Mouse (Mus musculus): ENCODE measurements around the gene Sh3rf3. TPM values are rescaled to one million over a fixed set of nuclear protein-coding genes. Genes with fewer than 3 reads are reported as not detected.

The Sh3rf3 gene
- polyA plus RNA-seq, 1 experiment, result 6.0 TPM

DNA sequence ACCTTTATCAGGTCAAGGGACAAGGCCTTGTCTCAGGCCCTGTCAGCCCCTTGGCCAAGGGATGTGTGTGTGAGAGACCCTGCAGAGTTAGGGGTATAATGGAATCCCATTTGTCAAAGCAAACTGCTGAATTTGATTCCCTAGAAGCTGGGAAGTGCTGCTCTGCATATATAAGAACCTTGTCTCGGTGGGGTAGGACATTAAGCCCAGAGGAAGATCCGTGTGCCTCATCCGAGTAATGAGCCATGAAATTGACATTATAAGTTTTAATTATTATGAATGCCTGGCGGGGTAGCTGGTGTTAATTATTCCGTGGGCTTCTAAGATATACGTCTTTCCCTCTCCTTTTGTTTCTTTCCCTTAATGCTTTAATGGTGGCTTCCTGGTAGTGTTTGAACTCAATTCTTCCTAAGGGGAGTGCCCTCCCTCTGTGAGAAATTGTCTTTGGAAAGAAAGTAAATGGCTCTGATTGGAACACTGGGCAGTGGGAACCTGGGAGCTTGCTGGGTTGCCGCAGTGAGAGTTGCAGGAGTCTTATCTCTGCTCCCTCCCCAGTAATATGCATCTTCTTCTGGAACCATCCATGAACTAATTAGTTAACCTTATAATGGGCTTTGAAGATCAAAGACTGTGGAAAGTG, 166.3 kb downstream of the Sh3rf3 start:
- H3K4me1 ChIP-seq (replicated peaks; ENCODE audit: control insufficient read depth, insufficient read depth, low read length), result no peaks in the 10 kb centered on the region
- WGBS, result 92% methylated on average over 7 of the region's 7 CpGs
- no peak overlapping the region for H3K4me3 ChIP-seq (ENCODE audit: control insufficient read depth, insufficient read depth, low read length)
- H3K27ac ChIP-seq (ENCODE audit: control insufficient read depth, insufficient read depth, low read length), result no peak overlapping the region
- no peaks in the 10 kb centered on the region for H3K36me3 ChIP-seq (ENCODE audit: control insufficient read depth, insufficient read depth, low read length)
- no peak for DNase-seq
- TF ChIP-seq POLR2A (IDR thresholded peaks at IDR 0.05; ENCODE audit: control insufficient read depth, extremely low read depth, insufficient read depth, low read length, poor library complexity) (no peak), CTCF (IDR thresholded peaks at IDR 0.05; ENCODE audit: borderline replicate concordance, control insufficient read depth, extremely low read depth, insufficient read depth, low read length, poor library complexity) (no peak)
- no peaks in the 10 kb centered on the region for H3K27me3 ChIP-seq (ENCODE audit: control insufficient read depth, insufficient read depth, low read length)

DNA sequence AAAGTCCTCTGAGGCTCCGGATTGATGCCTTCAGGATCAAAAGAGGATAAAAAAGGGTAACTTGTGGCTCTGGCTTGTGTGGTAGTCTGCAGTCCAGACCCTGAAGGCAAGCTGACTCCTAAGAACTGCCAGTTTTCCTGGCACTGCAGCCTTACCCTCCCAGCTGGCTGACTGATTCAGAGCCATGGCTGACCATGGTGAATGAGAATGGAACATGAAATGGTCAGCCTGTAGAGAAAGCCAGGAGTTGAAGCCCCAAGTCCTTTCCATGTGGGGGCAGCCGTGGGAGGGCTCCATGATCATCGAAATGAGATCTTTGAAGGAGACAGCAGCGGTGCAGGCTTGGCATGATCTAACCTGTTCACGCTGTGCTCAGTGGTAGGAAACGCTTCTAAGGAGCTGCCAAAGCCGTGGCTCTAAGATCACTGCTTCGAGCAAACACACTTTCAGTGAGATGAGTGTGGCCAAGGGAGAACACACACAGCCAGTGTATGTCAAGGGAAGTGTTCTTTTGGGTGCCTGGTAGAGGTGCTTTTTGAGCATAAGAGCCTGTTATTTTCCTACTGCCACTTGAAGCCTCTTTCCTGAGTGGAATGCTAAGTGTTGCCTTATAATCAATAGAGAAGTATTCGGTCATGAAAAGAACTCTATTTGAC, 168.6 kb downstream of the Sh3rf3 start:
- H3K4me3 ChIP-seq (ENCODE audit: control insufficient read depth, insufficient read depth, low read length), result no peak overlapping the region
- no peak overlapping the region for H3K27ac ChIP-seq (ENCODE audit: control insufficient read depth, insufficient read depth, low read length)
- no peaks in the 10 kb centered on the region for H3K4me1 ChIP-seq (replicated peaks; ENCODE audit: control insufficient read depth, insufficient read depth, low read length)
- TF ChIP-seq POLR2A (IDR thresholded peaks at IDR 0.05; ENCODE audit: control insufficient read depth, extremely low read depth, insufficient read depth, low read length, poor library complexity) (no peak), CTCF (IDR thresholded peaks at IDR 0.05; ENCODE audit: borderline replicate concordance, control insufficient read depth, extremely low read depth, insufficient read depth, low read length, poor library complexity) (no peak)
- no peaks in the 10 kb centered on the region for H3K27me3 ChIP-seq (ENCODE audit: control insufficient read depth, insufficient read depth, low read length)
- H3K36me3 ChIP-seq (ENCODE audit: control insufficient read depth, insufficient read depth, low read length), result no peaks in the 10 kb centered on the region
- DNase-seq, result no peak
- 91% methylated on average over 9 of the region's 9 CpGs for WGBS

DNA sequence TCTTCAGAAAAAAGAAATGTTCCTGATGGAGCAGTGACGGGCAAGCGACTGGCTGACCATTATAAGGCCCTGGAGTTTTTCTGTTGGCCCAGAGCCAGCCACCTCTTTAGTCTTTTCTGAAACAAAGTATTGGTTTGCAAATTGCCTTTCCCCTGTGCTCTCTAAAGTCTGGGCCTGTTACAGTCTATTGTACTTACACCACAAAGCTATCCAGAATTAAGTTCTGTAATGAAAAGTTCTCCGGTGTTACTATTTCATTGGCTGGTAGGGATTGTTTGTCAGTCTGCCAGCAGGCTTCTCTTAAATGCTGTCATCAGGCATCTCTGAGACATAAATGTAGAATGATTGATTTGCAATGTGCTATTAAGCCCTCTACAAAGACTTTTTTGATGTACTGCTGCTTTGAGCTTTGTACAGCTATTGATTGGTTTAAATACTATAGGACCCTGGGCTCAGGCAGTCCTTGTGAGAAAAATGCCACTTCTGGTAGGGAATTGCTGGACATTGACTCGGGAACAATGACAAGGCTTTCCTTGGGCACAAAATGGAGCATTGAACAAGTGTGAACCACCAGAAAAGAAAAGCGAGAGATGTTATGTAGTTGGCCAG, 169.5 kb downstream of the Sh3rf3 start:
- DNase-seq, result no peak
- Histone ChIP-seq H3K36me3 (ENCODE audit: control insufficient read depth, insufficient read depth, low read length) (no peaks in the 10 kb centered on the region), H3K27me3 (ENCODE audit: control insufficient read depth, insufficient read depth, low read length) (no peaks in the 10 kb centered on the region), H3K4me3 (ENCODE audit: control insufficient read depth, insufficient read depth, low read length) (no peak overlapping the region), H3K4me1 (replicated peaks; ENCODE audit: control insufficient read depth, insufficient read depth, low read length) (no peaks in the 10 kb centered on the region), H3K27ac (ENCODE audit: control insufficient read depth, insufficient read depth, low read length) (no peak overlapping the region)
- no peak for TF ChIP-seq POLR2A (IDR thresholded peaks at IDR 0.05; ENCODE audit: control insufficient read depth, extremely low read depth, insufficient read depth, low read length, poor library complexity)
- no peak for TF ChIP-seq CTCF (IDR thresholded peaks at IDR 0.05; ENCODE audit: borderline replicate concordance, control insufficient read depth, extremely low read depth, insufficient read depth, low read length, poor library complexity)
- 91% methylated on average over 5 of the region's 5 CpGs for WGBS

DNA sequence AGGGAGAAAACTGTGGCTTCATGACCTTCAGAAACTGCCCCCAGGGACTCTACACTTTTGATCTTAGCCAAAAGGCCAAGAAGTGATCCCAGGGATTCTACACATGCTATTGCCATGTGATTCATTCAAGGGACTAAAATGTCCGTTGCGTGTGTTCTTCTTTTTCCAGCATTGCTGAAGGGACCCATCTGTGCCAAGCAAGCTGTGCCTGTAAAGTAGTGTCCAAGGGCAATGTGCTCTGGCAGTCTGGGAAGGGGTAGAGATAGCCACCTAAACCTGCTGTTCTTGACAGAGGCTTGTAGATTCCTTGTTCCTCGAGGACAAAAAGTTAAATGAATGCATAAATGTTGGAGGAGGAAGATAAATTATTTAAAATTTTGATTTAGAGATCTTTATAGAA, 178.5 kb downstream of the Sh3rf3 start:
- H3K36me3 ChIP-seq (ENCODE audit: control insufficient read depth, insufficient read depth, low read length), result no peaks in the 10 kb centered on the region
- 87% methylated on average over 3 of the region's 3 CpGs for WGBS
- DNase-seq, result no peak
- no peak for TF ChIP-seq CTCF (IDR thresholded peaks at IDR 0.05; ENCODE audit: borderline replicate concordance, control insufficient read depth, extremely low read depth, insufficient read depth, low read length, poor library complexity)
- TF ChIP-seq POLR2A (IDR thresholded peaks at IDR 0.05; ENCODE audit: control insufficient read depth, extremely low read depth, insufficient read depth, low read length, poor library complexity), result no peak
- no peaks in the 10 kb centered on the region for H3K27me3 ChIP-seq (ENCODE audit: control insufficient read depth, insufficient read depth, low read length)
- H3K4me1 ChIP-seq (replicated peaks; ENCODE audit: control insufficient read depth, insufficient read depth, low read length), result no peaks in the 10 kb centered on the region
- no peak overlapping the region for H3K27ac ChIP-seq (ENCODE audit: control insufficient read depth, insufficient read depth, low read length)
- H3K4me3 ChIP-seq (ENCODE audit: control insufficient read depth, insufficient read depth, low read length), result no peak overlapping the region

DNA sequence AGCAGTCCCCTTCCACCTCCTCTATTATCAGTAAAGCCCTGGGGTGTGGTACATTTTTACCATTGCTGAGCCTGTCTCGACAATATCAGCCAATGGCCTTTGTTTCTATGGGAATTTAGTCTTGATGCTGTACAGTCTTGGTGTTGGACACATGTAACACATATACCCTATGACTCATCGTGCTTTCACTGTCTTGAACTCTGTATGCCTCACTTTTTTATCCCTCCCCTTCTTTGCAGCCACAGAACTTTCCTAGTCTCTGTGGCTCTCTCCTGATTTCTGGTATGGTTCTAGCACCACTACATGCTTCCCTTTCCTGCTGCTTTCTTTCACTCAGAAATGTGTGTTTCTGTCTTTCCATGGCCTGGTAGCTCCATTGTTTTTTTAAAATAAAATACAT, 181.6 kb downstream of the Sh3rf3 start:
- 72% methylated on average over 2 of the region's 2 CpGs for WGBS
- no peak for DNase-seq
- no peak for TF ChIP-seq CTCF (IDR thresholded peaks at IDR 0.05; ENCODE audit: borderline replicate concordance, control insufficient read depth, extremely low read depth, insufficient read depth, low read length, poor library complexity)
- TF ChIP-seq POLR2A (IDR thresholded peaks at IDR 0.05; ENCODE audit: control insufficient read depth, extremely low read depth, insufficient read depth, low read length, poor library complexity), result no peak
- Histone ChIP-seq H3K27me3 (ENCODE audit: control insufficient read depth, insufficient read depth, low read length) (no peaks in the 10 kb centered on the region), H3K27ac (ENCODE audit: control insufficient read depth, insufficient read depth, low read length) (no peak overlapping the region), H3K36me3 (ENCODE audit: control insufficient read depth, insufficient read depth, low read length) (no peaks in the 10 kb centered on the region), H3K4me3 (ENCODE audit: control insufficient read depth, insufficient read depth, low read length) (no peak overlapping the region), H3K4me1 (replicated peaks; ENCODE audit: control insufficient read depth, insufficient read depth, low read length) (no peaks in the 10 kb centered on the region)

DNA sequence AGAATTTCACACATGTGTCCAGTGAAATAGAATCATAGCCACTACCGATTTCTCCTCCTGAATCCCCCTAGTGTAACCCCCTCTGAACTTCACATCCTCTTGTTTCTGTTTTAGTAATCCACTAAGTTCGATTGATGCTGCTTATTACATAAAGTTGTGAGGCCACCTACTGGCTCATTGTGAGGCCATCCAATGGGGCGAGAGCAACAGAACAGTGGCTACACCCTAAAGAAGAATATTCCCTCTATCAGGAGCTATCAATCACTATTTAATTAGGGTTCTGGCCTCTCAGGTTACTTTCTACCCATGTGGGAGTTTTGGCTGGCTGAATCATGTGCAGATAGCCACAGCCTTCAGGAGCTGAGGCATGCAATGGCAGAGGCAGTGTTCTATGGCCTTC, 182.0 kb downstream of the Sh3rf3 start:
- no peak overlapping the region for H3K4me3 ChIP-seq (ENCODE audit: control insufficient read depth, insufficient read depth, low read length)
- no peak for DNase-seq
- TF ChIP-seq CTCF (IDR thresholded peaks at IDR 0.05; ENCODE audit: borderline replicate concordance, control insufficient read depth, extremely low read depth, insufficient read depth, low read length, poor library complexity) (no peak), POLR2A (IDR thresholded peaks at IDR 0.05; ENCODE audit: control insufficient read depth, extremely low read depth, insufficient read depth, low read length, poor library complexity) (no peak)
- no peaks in the 10 kb centered on the region for H3K36me3 ChIP-seq (ENCODE audit: control insufficient read depth, insufficient read depth, low read length)
- WGBS, result 77% methylated on average over 3 of the region's 3 CpGs
- no peaks in the 10 kb centered on the region for H3K27me3 ChIP-seq (ENCODE audit: control insufficient read depth, insufficient read depth, low read length)
- H3K4me1 ChIP-seq (replicated peaks; ENCODE audit: control insufficient read depth, insufficient read depth, low read length), result no peaks in the 10 kb centered on the region
- H3K27ac ChIP-seq (ENCODE audit: control insufficient read depth, insufficient read depth, low read length), result no peak overlapping the region
